Mouse (Mus musculus) cerebral cortex, adult 2 months (tissue): Measurements from ENCODE around the gene Myh7.

Source experiments
- WGBS: fragments of 180-500 bp; shearing (Covaris S2); methylation state at CpG from one replicate; pipeline ENCODE4 v1.1.7; 2018; 5-methylcytosine and 5-hydroxymethylcytosine counted together

Gene Myh7

DNA sequence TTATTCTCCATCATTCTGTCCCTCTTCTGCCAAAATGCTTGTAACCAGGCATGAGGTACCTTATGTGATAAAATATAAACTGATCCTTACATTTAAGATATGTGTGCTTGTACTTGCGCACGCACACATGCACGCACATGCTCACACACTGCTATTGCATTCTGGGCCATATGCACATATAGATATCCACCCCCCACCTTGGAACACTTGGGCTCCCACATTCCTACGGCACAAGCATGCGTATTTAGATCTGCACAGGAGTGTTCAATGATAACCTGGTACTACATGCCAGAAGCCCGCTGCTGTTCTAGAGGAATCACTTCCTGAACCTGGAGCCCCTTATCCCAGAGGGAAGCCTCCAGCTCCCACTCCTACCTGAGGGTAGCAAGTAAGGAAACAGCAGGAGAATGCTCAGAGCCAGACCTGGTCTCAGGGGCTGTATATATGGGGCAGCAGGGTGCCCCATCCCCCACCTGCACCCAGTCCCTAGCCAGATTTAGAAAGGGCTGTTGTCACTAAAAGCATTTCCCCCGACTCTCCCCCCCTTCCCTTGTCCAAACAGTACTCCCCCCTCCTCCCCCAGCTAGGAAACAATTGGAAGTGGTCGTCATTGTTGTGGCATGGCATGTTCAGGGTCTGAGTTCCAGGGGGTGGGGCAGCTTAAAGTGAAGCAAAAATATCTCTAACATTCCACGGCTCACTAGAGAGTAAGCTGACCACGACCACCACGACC, at the start of gene Myh7:
Myh7 (minus strand) TSS at position 491 of the 733 bp plus-strand sequence.
- WGBS: 45% methylated on average over 11 of the region's 11 CpGs

DNA sequence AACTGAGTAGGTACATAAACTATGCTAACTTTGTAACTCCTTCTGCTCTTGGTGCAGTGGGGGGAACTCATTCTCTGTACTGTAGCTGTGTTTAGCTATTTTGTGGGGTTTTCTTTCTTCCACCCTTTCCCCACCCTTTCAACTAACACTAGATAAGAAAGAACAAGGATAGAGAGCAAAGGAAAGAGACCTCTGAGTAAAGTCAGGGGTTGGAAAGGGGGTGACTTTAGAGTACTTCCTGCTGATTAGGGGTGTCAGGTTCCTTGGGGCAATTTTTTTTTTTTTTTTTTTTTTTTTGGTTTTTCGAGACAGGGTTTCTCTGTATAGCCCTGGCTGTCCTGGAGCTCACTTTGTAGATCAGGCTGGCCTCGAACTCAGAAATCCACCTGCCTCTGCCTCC, 49.3 kb upstream of the Myh7 start:
- WGBS: 100% methylated on average over 1 of the region's 2 CpGs

DNA sequence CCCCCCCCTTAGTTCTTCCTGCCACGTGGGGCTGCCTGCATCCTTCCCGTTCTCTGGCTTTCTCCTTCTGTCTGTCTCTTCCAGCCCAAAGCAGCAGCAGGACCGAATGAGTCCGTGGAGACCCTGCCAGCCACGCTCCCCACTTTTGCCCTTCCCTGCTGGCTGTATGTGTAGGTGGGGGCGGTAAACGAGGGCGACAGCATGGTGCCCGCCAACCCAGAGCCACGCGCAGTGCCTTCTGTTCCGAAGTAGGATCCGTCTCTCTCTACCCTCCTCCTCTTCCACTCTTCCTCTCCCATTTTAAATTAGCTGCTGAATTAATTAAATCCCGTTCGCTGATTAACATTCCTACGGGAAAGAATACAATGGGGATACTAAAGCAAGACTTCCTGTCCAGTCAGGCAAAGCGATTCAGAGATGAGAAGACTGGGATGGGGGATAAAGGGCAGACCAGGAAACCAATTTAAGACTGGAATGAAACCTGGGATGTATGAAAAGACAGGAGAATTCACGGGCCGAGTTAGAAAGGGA, 38.3 kb upstream of the Myh7 start:
- 15% methylated on average over 19 of the region's 19 CpGs for WGBS

DNA sequence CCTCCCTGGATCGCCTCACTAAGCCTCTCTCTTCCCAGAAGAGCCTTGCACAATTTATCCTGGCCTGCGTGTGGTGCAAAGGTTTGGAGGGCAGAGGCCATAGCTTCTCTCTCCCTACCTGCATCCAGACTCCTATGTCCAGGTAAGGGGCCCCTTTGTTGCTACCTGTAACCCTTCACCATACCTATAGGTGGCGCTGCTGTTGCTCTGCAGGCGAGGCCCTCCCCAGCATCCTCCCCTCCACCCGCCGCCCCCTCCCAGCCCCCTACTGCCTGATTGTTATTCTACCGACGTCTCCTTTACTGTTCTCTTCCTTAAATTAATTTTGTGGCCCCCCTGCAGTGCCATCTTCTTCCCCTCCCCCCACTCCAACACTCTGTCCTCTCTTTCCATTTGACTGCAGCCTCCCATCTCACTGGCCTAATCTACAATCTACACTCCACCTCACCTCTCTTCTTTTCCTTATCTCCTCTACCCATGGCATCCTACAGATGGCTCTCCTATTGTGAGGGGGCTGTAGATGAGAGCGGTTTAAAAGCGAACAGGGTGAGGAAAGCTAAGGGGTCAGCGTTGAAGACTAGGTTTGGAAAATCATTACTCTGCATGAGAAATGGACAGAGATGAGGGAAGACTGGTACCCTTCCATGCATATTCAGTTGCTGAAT, 34.7 kb upstream of the Myh7 start:
- WGBS: 18% methylated on average over 11 of the region's 11 CpGs

DNA sequence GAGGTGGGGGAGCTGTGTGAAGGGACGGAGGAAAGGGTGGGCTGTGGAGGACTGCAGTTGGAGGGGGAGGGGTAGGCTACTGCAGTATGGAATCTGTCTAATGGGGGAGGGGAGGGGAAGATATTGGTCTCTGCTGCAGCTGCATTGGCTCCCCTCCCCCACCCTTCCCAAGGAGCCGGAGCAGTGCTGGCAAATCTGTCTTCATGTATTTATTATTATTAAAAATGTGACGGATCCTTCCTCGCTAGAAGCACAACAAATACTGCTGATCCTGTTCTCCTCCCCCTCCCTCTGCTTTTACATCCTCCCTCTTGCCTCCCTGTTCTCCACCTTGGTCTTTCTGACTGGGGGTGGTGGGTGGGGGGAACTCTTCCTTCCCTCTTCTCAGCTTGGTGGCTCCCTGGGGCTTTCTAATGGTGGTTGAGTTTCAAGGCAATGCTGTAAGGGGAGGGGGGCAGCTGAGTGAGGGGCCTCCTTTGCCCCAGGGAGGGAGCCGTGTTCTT, 34.0 kb upstream of the Myh7 start:
- whole genome bisulfite sequencing: 20% methylated on average over 4 of the region's 5 CpGs

DNA sequence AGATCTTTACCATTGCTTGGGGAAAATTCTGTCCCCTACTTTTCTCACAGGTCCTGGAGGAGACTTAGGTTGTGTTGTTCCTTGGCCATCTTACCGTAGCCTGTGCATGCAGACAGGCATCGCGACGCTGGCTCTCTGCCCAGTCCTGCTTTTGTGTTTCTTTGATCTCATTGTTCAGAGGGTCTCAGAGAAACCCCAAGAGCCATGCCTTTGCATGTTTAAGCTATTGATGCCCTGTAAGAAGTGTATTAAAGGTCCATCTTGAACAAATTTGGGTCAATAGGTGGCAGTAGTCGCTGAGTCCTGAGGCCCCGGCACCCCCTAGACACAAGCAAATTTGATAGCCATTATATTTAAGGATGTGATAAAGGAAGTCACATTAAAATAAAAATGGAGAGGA, 33.2 kb upstream of the Myh7 start:
- WGBS: 14% methylated on average over 6 of the region's 6 CpGs

DNA sequence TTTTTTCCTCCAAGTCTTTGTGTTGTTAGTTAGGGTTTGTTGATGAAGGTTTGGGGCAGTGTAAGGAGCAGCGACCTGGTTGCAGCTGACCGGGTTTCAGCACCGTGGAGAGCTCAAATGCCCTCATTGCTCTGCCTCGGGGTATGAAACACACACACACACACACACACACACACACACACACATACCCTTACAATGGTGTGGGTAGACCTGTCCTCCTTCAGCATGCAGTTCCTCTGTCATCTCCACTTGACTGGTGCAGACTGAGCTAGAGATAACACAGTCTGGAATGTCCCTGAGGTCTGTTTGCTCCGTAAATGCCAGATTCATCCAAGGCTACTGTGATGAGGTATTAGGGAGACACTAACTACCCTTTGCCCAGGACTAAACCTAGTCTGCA, 32.8 kb upstream of the Myh7 start:
- 59% methylated on average over 5 of the region's 5 CpGs for WGBS

DNA sequence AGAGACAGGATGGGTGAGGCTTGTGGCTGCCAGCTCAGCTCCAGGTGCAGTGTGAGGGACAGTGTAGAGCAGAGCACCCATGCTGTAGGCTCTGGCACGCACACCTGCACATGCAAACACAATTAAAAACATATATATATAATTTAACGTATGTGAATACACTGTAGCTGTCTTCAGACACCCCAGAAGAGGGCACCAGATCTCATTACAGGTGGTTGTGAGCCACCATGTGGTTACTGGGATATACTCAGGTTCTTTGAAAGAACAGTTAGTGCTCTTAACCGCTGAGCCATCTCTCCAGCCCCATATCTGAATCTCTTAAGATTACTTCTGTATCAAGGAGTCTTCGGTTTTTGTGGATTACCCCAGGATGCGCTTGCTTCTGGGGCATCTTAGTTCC, 31.1 kb upstream of the Myh7 start:
- 81% methylated on average over 5 of the region's 5 CpGs for WGBS

DNA sequence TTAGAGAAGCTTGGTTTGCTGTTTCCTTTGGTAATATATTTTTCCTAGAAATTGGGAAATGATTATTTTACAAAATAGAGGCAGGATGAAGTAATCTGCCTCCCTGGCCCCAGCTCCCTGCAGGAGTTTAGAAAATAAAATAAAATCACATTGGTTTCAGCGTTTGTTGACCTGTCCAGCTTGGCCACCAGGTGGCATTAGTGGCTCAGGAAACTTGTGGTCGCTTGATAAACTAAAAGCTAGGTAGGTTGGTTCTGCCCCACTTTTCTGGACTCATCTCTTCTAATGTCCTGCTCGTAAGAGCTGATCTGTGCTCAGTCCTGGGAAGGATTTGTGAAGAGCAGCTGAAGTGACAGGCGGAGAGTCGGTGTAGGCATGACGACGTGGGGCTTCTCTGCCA, 29.8 kb upstream of the Myh7 start:
- 52% methylated on average over 7 of the region's 7 CpGs for WGBS

DNA sequence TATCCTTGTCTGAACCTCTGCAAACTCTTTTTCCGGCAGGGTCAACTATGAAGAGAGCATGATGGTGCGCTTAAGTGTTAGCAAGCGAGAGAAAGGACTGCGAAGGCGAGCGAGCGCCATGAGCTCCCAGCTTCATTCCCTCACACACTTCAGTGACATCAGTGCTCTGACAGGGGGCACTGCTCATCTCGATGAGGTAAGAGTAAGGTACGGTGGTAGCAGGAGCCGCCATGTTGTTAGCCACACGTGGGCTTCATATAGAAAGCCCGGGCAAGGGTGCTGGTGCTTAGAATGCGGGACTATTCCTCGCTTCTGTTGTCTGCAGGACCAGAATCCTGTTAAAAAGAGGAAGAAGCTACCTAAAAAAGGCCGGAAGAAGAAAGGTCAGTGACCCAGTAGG, 28.6 kb upstream of the Myh7 start:
- 88% methylated on average over 15 of the region's 15 CpGs for WGBS

DNA sequence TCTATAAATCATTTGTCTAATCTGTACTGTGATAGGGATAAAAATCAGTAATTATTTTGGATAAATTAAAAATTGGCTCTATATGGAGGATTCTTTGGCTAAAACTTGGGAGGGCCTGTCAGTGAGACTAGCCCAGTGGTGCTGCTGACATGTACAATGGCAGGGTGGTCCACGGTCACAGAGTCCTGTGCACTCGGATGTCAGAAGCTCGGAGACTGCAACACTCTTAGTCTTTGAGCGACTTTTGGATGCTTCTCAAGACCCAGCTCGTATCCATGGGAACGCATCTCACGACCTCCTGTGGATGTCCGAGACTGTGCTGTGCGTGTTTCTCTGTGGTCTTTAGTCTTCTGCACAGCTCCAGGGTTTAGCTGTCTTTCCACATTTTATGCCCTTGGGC, 26.0 kb upstream of the Myh7 start:
- WGBS: 72% methylated on average over 9 of the region's 9 CpGs

DNA sequence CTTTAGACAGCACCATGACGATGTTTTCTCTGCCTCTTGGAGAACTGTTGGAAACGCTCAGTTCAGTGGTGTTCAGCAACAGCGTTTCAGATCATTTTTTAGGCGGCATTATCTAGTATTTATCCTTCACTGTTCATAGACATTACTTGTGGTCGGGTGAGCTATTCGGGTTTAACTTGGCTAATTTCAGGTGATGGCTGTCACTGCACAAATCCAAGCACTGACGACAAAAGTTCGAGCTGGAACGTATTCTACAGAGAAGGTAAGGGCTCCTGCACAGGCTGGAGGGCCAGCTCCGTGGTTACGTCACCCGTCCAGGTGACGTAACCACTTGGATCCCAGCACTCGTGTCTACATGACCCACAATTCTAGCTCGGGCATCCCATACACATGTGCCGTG, 22.4 kb upstream of the Myh7 start:
- 87% methylated on average over 16 of the region's 16 CpGs for WGBS

DNA sequence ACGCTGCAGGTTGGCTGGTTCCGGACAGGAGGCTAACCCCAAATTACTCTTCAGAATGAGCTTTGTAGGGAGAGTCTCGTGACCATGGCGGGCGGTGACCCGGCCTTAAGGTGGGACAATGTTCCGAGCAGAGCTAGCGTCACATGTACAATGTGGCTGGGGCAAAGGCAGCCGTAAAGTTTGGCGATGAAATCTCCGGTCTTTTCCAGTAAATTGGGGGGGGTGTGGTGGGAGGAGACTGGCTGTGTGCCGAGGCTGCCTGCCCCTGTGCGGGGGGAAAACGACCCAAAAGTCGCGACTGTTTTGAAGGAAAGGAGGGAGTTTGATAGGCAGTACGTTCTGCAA, 21.3 kb upstream of the Myh7 start:
- whole genome bisulfite sequencing: under 1% methylated on average over 17 of the region's 17 CpGs

DNA sequence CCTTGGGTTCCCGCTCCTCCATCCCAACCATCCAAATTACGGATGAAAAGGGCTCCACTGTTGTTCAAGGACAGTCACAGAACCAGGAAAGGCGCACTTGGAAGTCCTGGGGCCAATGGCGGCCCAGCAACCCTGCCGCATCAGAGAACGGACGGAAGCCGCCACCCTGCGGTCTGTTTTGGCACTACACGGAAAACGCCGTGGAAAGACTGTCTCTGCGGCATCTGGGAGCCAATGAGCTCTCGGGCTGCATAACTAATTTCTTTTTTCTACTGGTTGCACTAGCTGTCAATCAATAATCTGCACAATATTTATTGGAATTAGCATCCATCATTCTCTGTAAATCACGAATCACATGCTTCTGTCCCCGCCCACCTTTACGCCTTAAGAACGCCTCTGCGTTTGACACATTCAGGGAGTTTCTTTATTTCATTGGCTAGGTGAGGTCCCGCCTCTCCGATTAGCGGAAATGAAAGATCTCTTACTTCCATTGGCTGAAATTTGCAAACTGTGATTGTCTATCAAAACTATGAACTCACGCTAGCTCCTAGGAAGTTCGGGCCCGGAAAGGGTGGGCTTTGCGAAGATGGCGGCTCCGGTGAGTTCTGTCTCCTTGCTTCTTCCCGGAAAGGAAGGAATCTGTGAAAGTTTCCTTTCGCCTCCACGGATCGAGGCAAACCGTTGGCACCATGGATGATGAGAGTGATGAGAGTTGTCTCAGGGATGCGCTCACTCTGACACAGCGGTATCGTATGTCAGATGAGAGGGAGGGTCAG, 20.8 kb upstream of the Myh7 start, which contains the start of gene Ngdn:
Ngdn (plus strand) TSS at position 464 of the 776 bp plus-strand sequence.
- under 1% methylated on average over 36 of the region's 36 CpGs for WGBS

DNA sequence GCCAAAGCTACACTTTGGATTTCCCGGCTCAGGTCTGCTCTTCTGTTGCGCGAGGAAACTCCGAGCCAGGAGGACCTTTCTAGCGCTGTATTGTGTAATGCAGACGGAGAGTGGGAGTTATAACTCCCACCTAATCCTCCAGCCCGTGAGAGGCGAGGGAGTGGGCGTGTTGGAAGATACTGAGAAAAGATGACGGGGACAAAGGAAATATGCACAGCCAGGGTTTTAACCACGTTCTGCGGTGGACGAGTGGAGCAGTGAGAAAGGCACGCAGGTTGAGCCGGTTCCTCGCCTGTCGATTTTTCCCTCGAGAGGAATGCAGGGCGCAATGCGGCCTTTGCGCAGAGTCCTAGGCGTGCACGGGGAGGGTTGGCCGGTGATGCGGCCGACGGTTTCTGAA, 20.2 kb upstream of the Myh7 start:
- under 1% methylated on average over 27 of the region's 27 CpGs for WGBS

DNA sequence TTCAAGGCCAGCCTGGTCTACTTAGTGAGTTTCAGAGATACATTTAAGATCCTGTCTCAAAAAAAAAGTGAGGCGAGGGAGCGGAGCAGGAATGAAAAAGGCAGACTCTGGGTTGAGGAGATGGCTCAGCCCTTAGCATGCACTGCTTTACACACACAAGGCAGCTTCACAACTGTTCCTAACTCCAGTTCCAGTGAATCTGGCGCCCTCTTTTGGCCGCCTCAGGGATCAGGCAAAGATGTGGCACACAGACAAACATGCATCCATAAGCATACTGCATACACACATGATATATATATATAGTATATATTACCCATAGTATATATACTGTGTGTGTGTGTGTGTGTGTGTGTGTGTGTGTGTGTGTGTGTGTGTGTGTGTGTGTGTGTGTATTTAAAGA, 16.7 kb upstream of the Myh7 start:
- 62% methylated on average over 4 of the region's 4 CpGs for WGBS

DNA sequence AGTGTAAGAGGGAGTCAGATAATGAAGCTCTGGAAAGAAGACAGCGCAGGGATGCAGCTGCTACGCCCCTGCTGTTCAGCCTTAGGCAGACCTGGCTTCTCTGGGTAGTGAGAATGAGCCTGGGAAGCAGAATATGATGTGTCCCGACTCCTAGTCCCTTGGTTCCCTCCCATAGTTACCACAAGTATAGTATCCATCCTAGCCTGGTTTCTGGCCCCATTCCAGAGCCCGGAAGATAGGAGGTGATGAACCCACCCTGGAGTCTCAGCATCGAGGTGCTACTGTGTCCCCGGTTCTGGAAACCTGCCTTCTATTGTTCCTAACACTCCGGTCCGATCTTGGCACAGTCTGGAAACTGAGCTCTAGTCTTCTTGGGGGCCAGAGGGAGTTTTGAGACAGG, 14.0 kb upstream of the Myh7 start:
- 77% methylated on average over 8 of the region's 8 CpGs for WGBS

DNA sequence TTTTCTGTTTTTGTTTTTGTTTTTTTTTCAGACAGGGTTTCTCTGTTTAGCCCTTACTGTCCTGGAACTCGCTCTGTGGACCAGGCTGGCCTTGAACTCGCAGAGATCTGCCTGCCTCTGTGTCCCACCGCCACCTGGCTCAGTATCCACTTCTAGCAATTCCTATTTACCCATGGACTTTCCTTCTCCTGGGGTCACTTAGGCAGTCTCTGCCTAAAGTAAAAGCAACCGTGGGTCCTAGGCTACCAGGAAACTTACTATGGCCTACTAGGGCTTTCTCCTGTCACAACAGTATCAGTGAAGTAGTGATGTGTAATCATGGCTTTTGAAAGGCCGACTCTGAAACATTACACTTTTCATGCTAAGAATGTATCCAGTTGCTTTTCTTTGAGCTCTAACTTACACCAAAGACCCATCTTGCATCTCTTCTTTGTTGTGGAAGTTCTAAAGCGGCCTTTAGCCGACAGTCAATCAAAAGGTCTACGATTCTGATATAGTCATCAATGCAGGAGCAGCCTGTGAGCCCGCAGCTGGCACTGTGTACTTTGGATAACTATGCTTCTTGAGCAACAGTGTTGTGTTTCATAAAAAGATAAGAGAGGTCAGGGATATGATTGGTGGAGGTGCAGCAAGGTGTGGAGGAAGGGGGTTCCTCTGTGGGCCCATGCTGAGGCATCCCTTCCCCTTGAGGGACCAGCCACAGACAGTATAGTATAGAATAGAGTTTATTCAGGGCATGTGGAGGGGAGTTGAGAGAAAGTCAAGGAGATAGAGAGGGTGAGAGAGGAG, 12.9 kb upstream of the Myh7 start:
- 94% methylated on average over 9 of the region's 9 CpGs for WGBS

DNA sequence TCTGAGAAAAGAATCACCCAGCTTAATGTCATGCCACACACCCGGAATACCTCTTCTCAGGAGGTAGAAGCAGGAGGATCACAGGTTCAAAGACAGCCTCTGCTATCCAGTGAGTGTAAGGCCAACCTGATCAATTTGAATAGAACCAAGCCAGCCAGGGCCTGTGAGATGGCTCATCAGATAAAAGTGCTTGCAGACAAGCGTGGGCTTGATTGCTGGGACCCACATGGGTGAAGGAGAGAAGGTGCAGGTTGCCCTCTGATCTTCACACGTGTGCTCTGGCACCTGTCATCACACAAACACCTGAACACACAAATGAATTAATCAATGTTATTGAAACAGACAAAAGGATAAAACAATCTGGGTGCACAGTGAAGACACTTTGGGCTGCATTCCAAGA, 12.1 kb upstream of the Myh7 start:
- 88% methylated on average over 3 of the region's 3 CpGs for whole genome bisulfite sequencing

DNA sequence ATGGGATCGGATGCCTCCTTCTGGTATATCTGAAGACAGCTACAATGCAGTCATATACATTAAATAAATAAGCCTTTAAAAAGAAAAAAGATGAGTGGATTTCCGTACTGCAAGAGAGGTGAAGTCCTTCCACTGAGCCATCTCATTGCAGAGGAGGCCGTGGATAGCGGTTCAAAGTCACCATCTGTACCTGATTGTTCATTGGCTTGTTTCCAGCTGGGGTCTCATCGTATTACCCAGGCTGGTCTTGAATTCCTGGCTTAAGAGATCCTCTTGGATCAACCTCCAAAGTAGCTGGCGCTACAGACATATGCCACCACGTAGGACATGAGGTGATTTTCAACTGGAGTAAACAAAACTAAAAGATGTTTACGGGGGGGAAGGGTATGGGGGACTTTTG, 11.5 kb upstream of the Myh7 start:
- 82% methylated on average over 8 of the region's 8 CpGs for WGBS

DNA sequence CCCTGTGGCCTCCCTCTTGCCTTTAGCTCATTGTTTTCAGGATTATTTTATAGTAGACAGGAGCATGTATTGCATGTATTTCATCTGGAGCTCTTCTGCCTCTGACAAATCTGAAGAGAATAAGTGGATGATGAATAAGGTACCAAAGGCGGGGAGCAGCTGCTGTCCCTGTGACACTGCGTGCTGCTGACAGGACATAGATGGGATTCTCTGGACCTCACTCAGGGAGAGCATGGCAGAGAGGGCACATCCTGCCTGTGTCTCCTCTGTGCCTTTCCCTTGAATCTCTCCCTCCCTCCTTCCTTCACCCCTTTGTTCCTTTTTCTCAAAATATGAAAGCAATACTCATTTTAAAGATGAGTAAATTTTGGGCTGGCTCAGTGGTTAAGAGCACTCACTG, 11.1 kb upstream of the Myh7 start:
- 87% methylated on average over 2 of the region's 2 CpGs for WGBS
